ENCODE assay signal across 8 mouse cellular contexts in genomic region chr13:36726551-36726950, GRCm38 (mm10). TPM values are rescaled to one million over a fixed set of nuclear protein-coding genes. Genes with fewer than 3 reads are reported as not detected.
DNase-seq lines count a peak whose midpoint lies in the region; ATAC-seq and TF ChIP-seq lines count a peak whose summit lies in the region.

No protein-coding gene starts in this region.

- no peak overlapping the region for H3K4me3 ChIP-seq in kidney, adult 2 months (ENCODE audit: insufficient read depth, low read depth, low read length)
- H3K4me3 ChIP-seq in intestine, embryonic 14.5 days (ENCODE audit: low read depth, low read length): peak overlapping the region; percentile 26

- ATAC-seq in Patski: peak; percentile 31
- ATAC-seq in intestine, embryonic 14.5 days (replicated peaks; ENCODE audit: low FRiP score, low TSS enrichment, low read depth): no peak
- ATAC-seq in megakaryocyte progenitor cell, adult 5-6 weeks (replicated peaks; ENCODE audit: poor library complexity): no peak
- no peak for ATAC-seq in activated CD4-positive, CD25-positive, alpha-beta regulatory T cell, adult 4 months

- CTCF ChIA-PET in Patski (lab: Charles Lee): interaction anchor here (1.1 kb wide), 1 partner anchor 12 kb away, joined by 3 read pairs; no protein-coding TSS in a partner anchor

- WGBS in kidney, adult 2 months: 5% methylated on average over 24 of the region's 24 CpGs
- 8% methylated on average over 24 of the region's 24 CpGs for WGBS in intestine, embryonic 14.5 days

- peak; percentile 1 for DNase-seq in kidney, adult 2 months
- DNase-seq in kidney, adult 18-20 months: no peak
- DNase-seq in Patski (ENCODE audit: low read depth, low spot score): no peak
- peak; percentile 61 for DNase-seq in embryo, embryonic 11 days
- DNase-seq in intestine, embryonic 14.5 days (ENCODE audit: low spot score): peak; percentile 75
- DNase-seq in naive thymus-derived CD4-positive, alpha-beta T cell, adult 2 months (ENCODE audit: low read depth): peak; percentile 26

- H3K27ac ChIP-seq in kidney, adult 2 months (ENCODE audit: insufficient read depth, low read depth, low read length): no peak overlapping the region
- H3K27ac ChIP-seq in intestine, embryonic 14.5 days (ENCODE audit: low read depth): no peak overlapping the region

- H3K4me1 ChIP-seq in kidney, adult 2 months (ENCODE audit: control insufficient read depth, insufficient read depth, low read length): no peaks in the 10 kb centered on the region
- no peaks in the 10 kb centered on the region; the same call in 1 of the 2 replicates for H3K4me1 ChIP-seq in intestine, embryonic 14.5 days (replicated peaks; ENCODE audit: control insufficient read depth, insufficient read depth, low read length)

- in situ Hi-C loops in Patski (cut with MboI; ENCODE audit: low pct_unique_long_range_greater_than_20kb): no loop called here

- no peak overlapping the region for H3K9ac ChIP-seq in intestine, embryonic 14.5 days (ENCODE audit: low read length)

- H3K9me3 ChIP-seq in intestine, embryonic 14.5 days (ENCODE audit: control insufficient read depth, low read length): no peaks in the 10 kb centered on the region

- no peak for TF ChIP-seq POLR2A in kidney, adult 2 months (IDR thresholded peaks at IDR 0.05; ENCODE audit: low read depth, low read length)

- H3K27me3 ChIP-seq in kidney, adult 2 months (replicated peaks; ENCODE audit: control insufficient read depth, insufficient read depth, low read length): peaks cover 9% of the 10 kb centered on the region
- H3K27me3 ChIP-seq in Patski: peaks cover 3% of the 10 kb centered on the region
- H3K27me3 ChIP-seq in intestine, embryonic 14.5 days (replicated peaks; ENCODE audit: control insufficient read depth, insufficient read depth, low read length): peaks cover 97% of the 10 kb centered on the region

- peak overlapping the region; percentile 39 for H3K4me2 ChIP-seq in intestine, embryonic 14.5 days (ENCODE audit: low read length)

- no peak for TF ChIP-seq CTCF in kidney, adult 2 months (conservative IDR thresholded peaks at IDR 0.05; ENCODE audit: insufficient read depth, insufficient read length, low read depth, low read length)
- no peak for TF ChIP-seq CTCF in Patski (IDR thresholded peaks at IDR 0.05)

- POLR2A ChIA-PET in Patski (lab: Charles Lee): no interaction called here

- H3K36me3 ChIP-seq in kidney, adult 2 months (ENCODE audit: control insufficient read depth, insufficient read depth, low read length): no peaks in the 10 kb centered on the region
- no peaks in the 10 kb centered on the region for H3K36me3 ChIP-seq in intestine, embryonic 14.5 days (ENCODE audit: control insufficient read depth, insufficient read depth, low read length)

RNA-seq across cellular contexts. Expression of gene Nrn1, which starts 8.4 kb away (rescaled TPM):
- polyA plus RNA-seq in kidney, adult 2 months (2012; rRNA removed): 0.34 and 0.48 TPM in 2 replicates
- polyA plus RNA-seq in Patski (2021): 0.05 TPM
- 13.5 and 15.9 TPM in 2 replicates for polyA plus RNA-seq in intestine, embryonic 14.5 days (2014; fragmentation: Nextera tagmentation; extraction: Ambion mirVana)
- not detected in 2 replicates for total RNA-seq in megakaryocyte progenitor cell, adult 5-6 weeks (2015)
- not detected in 2 replicates for total RNA-seq in megakaryocyte progenitor cell, adult 5-6 weeks (2017)
- 10 to 100 TPM; 21.6 to 35.2 TPM for polyA plus RNA-seq in activated CD4-positive, CD25-positive, alpha-beta regulatory T cell, adult 4 months (2017; shearing (Covaris generic))

Comparison
In these comparisons a context has a peak if more than half of its experiments do, and no peak if none do; other contexts are left out.
1. DNase-seq: peak in kidney, adult 2 months (single experiment), embryo, embryonic 11 days (single experiment), intestine, embryonic 14.5 days (single experiment) and naive thymus-derived CD4-positive, alpha-beta T cell, adult 2 months (single experiment); none in kidney, adult 18-20 months (single experiment) and Patski (single experiment).